In the genomic region with DNA sequence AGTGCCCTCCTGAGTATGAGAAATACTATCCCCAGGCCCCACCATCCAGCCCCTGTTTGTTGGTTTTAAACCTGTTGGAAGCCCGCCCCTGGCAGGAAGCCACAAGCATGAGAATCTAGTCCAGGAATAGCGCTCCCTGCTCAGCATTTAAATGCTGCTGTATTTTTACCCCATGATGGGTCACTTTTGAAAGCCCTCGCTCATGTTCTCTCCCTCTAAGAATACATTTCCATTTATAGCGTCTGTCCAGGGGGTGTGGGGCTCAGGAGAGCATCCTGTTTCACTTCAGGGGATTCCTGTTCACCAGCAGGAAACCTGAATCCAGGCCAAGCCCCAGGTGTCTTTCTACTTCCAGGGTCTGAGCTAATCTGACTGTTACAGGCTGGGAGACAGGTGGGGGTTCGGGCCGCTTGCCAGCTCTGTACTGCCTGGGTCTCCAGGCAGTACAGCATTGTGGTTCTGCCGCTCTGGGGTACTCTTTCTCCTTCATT, we compare ENCODE assay signal across 8 mouse cellular contexts. TPM values are rescaled to one million over a fixed set of nuclear protein-coding genes. Genes with fewer than 3 reads are reported as not detected.
A peak's percentile ranks its signal among the peaks of the same experiment; 100 is the strongest.
DNase-seq lines count a peak whose midpoint lies in the region; ATAC-seq and TF ChIP-seq lines count a peak whose summit lies in the region.

No protein-coding gene starts in this region.

- H3K27ac ChIP-seq in thymus, adult 2 months (ENCODE audit: control insufficient read depth, insufficient read depth, low read length): peak overlapping the region; percentile 45
- H3K27ac ChIP-seq in embryonic facial prominence, embryonic 14.5 days (replicated peaks; ENCODE audit: low read depth, low read length): peak overlapping the region; percentile 82
- H3K27ac ChIP-seq in heart, embryonic 14.5 days (replicated peaks in 1 of 2; ENCODE audit: control insufficient read depth in 1 of 2, insufficient read depth in 1 of 2, low read depth in 2 of 2, low read length in 2 of 2): peak overlapping the region; percentile 99 to 100

- no peak for TF ChIP-seq CTCF in thymus, adult 2 months (IDR thresholded peaks at IDR 0.05; ENCODE audit: borderline replicate concordance, control insufficient read depth, extremely low read depth, insufficient read depth, low read length, poor library complexity)

- no peak overlapping the region for H3K4me3 ChIP-seq in thymus, adult 2 months (ENCODE audit: control insufficient read depth, insufficient read depth, low read length)
- H3K4me3 ChIP-seq in embryonic facial prominence, embryonic 14.5 days (ENCODE audit: low read depth, low read length): no peak overlapping the region
- H3K4me3 ChIP-seq in heart, embryonic 14.5 days (ENCODE audit: control insufficient read depth in 1 of 2, insufficient read depth in 1 of 2, low read depth in 1 of 2, low read length in 2 of 2): no peak overlapping the region; a peak in 1 of 4 replicates

- 44% methylated on average over 7 of the region's 7 CpGs for WGBS in thymus, adult 2 months
- 31% methylated on average over 7 of the region's 7 CpGs for WGBS in embryonic facial prominence, embryonic 14.5 days
- 17% methylated on average over 7 of the region's 7 CpGs for WGBS in heart, embryonic 14.5 days

- H3K4me1 ChIP-seq in thymus, adult 2 months (replicated peaks; ENCODE audit: control insufficient read depth, insufficient read depth, low read length): peaks cover 63% of the 10 kb centered on the region
- peaks cover 28% of the 10 kb centered on the region for H3K4me1 ChIP-seq in embryonic facial prominence, embryonic 14.5 days (ENCODE audit: control insufficient read depth, insufficient read depth, low read length)
- H3K4me1 ChIP-seq in heart, embryonic 14.5 days (ENCODE audit: control insufficient read depth in 2 of 2, insufficient read depth in 2 of 2, low read length in 2 of 2): peaks cover 43 to 59% of the 10 kb centered on the region in 2 experiments

- H3K4me2 ChIP-seq in embryonic facial prominence, embryonic 14.5 days (ENCODE audit: low read depth, low read length): 0 out of 2 replicates have a peak overlapping the region, but pooled peaks have one; percentile 10
- H3K4me2 ChIP-seq in heart, embryonic 14.5 days (ENCODE audit: low read length): peak overlapping the region; percentile 62

- peak; percentile 87 for ATAC-seq in embryonic facial prominence, embryonic 14.5 days (ENCODE audit: low read depth)
- ATAC-seq in heart, embryonic 14.5 days (ENCODE audit: insufficient number of reproducible peaks, insufficient read depth, low FRiP score, low read depth): peak; percentile 75
- ATAC-seq in activated CD4-positive, CD25-positive, alpha-beta regulatory T cell, adult 4 months: no peak

- TF ChIP-seq POLR2A in thymus, adult 2 months (IDR thresholded peaks at IDR 0.05; ENCODE audit: control insufficient read depth, extremely low read depth, insufficient read depth, low read length, poor library complexity): no peak

- no peak for DNase-seq in thymus, adult 2 months
- no peak for DNase-seq in thymus, postnatal 0 days (ENCODE audit: low spot score)
- DNase-seq in embryonic facial prominence, embryonic 14.5 days (ENCODE audit: low spot score): peak; percentile 93
- DNase-seq in kidney, postnatal 14 days: peak; percentile 77
- peak; percentile 62 to 70 for DNase-seq in lung, postnatal 4 days
- no peak for DNase-seq in thymus, postnatal 10 days (ENCODE audit: low spot score in 2 of 2)

- peak overlapping the region; percentile 30; the same call in 1 of the 2 replicates for H3K9ac ChIP-seq in embryonic facial prominence, embryonic 14.5 days (ENCODE audit: low read depth, low read length)
- peak overlapping the region; percentile 75 for H3K9ac ChIP-seq in heart, embryonic 14.5 days (ENCODE audit: low read length)

- no peaks in the 10 kb centered on the region for H3K9me3 ChIP-seq in embryonic facial prominence, embryonic 14.5 days (ENCODE audit: control insufficient read depth, low read length)
- H3K9me3 ChIP-seq in heart, embryonic 14.5 days (ENCODE audit: control insufficient read depth, low read length): no peaks in the 10 kb centered on the region

- no peaks in the 10 kb centered on the region for H3K27me3 ChIP-seq in thymus, adult 2 months (ENCODE audit: control insufficient read depth, insufficient read depth, low read length)
- H3K27me3 ChIP-seq in embryonic facial prominence, embryonic 14.5 days (replicated peaks; ENCODE audit: control insufficient read depth, insufficient read depth, low read length): no peaks in the 10 kb centered on the region
- H3K27me3 ChIP-seq in heart, embryonic 14.5 days (ENCODE audit: control insufficient read depth, insufficient read depth, low read length): no peaks in the 10 kb centered on the region

- no peaks in the 10 kb centered on the region for H3K36me3 ChIP-seq in thymus, adult 2 months (ENCODE audit: control insufficient read depth, insufficient read depth, low read length)
- peaks cover 14% of the 10 kb centered on the region; the same call in 1 of the 2 replicates for H3K36me3 ChIP-seq in embryonic facial prominence, embryonic 14.5 days (ENCODE audit: control insufficient read depth, insufficient read depth, low read length)
- peaks cover 18% of the 10 kb centered on the region; the same call in 1 of the 2 replicates for H3K36me3 ChIP-seq in heart, embryonic 14.5 days (ENCODE audit: control insufficient read depth, insufficient read depth, low read length)

RNA-seq across cellular contexts. Expression of a gene that starts 34.3 kb away (rescaled TPM):
- polyA plus RNA-seq in thymus, adult 2 months (2012; rRNA removed): 53.8 and 59.3 TPM in 2 replicates
- polyA plus RNA-seq in thymus, postnatal 0 days (2015; fragmentation: Nextera tagmentation; extraction: Ambion mirVana): 22.4 and 26.4 TPM in 2 replicates
- 25.4 and 27.3 TPM in 2 replicates for polyA plus RNA-seq in embryonic facial prominence, embryonic 14.5 days (2014; fragmentation: Nextera tagmentation; extraction: Ambion mirVana)
- 30.2 and 36.9 TPM in 2 replicates for polyA plus RNA-seq in heart, embryonic 14.5 days (2014; fragmentation: Nextera tagmentation; extraction: Ambion mirVana)
- 10 to 100 TPM; 25.1 to 28.8 TPM for polyA plus RNA-seq in activated CD4-positive, CD25-positive, alpha-beta regulatory T cell, adult 4 months (2017; shearing (Covaris generic))

RNA-seq across cellular contexts. Expression of a gene that starts 34.9 kb away (rescaled TPM):
- 80.2 and 86.3 TPM in 2 replicates for polyA plus RNA-seq in thymus, adult 2 months (2012; rRNA removed)
- polyA plus RNA-seq in thymus, postnatal 0 days (2015; fragmentation: Nextera tagmentation; extraction: Ambion mirVana): 64.6 and 70.2 TPM in 2 replicates
- 149 and 164 TPM in 2 replicates for polyA plus RNA-seq in embryonic facial prominence, embryonic 14.5 days (2014; fragmentation: Nextera tagmentation; extraction: Ambion mirVana)
- polyA plus RNA-seq in heart, embryonic 14.5 days (2014; fragmentation: Nextera tagmentation; extraction: Ambion mirVana): 120 and 121 TPM in 2 replicates
- 10 to 100 TPM; 39.5 to 45.7 TPM for polyA plus RNA-seq in activated CD4-positive, CD25-positive, alpha-beta regulatory T cell, adult 4 months (2017; shearing (Covaris generic))

Comparison
In these comparisons a context has a peak if more than half of its experiments do, and no peak if none do; other contexts are left out.
1. DNase-seq: peak in embryonic facial prominence, embryonic 14.5 days (single experiment), kidney, postnatal 14 days (single experiment) and lung, postnatal 4 days (2 of 2); none in thymus, adult 2 months (single experiment), thymus, postnatal 0 days (single experiment) and thymus, postnatal 10 days (0 of 2).
2. H3K27ac ChIP-seq: peak in every context shown above with its lines; median percentile 100 in heart, embryonic 14.5 days; 82 in embryonic facial prominence, embryonic 14.5 days; 45 in thymus, adult 2 months.